8 mouse cellular contexts compared by ENCODE assay signal in genomic region chr9:44986242-44986781, GRCm38 (mm10). TPM values are rescaled to one million over a fixed set of nuclear protein-coding genes. Genes with fewer than 3 reads are reported as not detected.
DNase-seq lines count a peak whose midpoint lies in the region; ATAC-seq and TF ChIP-seq lines count a peak whose summit lies in the region.

No protein-coding gene starts in this region.

- no peak overlapping the region for H3K4me3 ChIP-seq in heart, embryonic 11.5 days (ENCODE audit: low read depth, low read length)
- peak overlapping the region; percentile 20 for H3K4me3 ChIP-seq in lung, adult 2 months (replicated peaks; ENCODE audit: extremely low read depth, low read depth, low read length)
- H3K4me3 ChIP-seq in thymus, adult 2 months (ENCODE audit: control insufficient read depth, insufficient read depth, low read length) = peak overlapping the region; percentile 30

- TF ChIP-seq POLR2A in lung, adult 2 months (IDR thresholded peaks at IDR 0.05; ENCODE audit: borderline replicate concordance, extremely low read depth, low read depth, low read length) = peak; percentile 29; the same call in 1 of the 2 replicates
- peak; percentile 82 for TF ChIP-seq POLR2A in thymus, adult 2 months (IDR thresholded peaks at IDR 0.05; ENCODE audit: control insufficient read depth, extremely low read depth, insufficient read depth, low read length, poor library complexity)

- peak; percentile 7 for DNase-seq in layer of hippocampus, adult 11-12 months (ENCODE audit: low spot score)
- DNase-seq in layer of hippocampus, adult 9-10 months (ENCODE audit: low spot score) = no peak
- peak; percentile 7 for DNase-seq in lung, adult 2 months
- peak; percentile 88 for DNase-seq in thymus, adult 2 months
- no peak for DNase-seq in gastrocnemius, postnatal 10 days
- DNase-seq in ovary, adult 18-20 months (ENCODE audit: low spot score) = no peak
- DNase-seq in c-Kit-positive CD71-positive TER-119-positive erythroid progenitor cells, embryonic 14.5 days (ENCODE audit: low spot score) = no peak

- ATAC-seq in heart, embryonic 11.5 days (replicated peaks; ENCODE audit: insufficient number of reproducible peaks, low FRiP score, low TSS enrichment) = no peak

- H3K36me3 ChIP-seq in heart, embryonic 11.5 days (ENCODE audit: control insufficient read depth, insufficient read depth, low read length) = no peaks in the 10 kb centered on the region
- peaks cover 17% of the 10 kb centered on the region for H3K36me3 ChIP-seq in thymus, adult 2 months (ENCODE audit: control insufficient read depth, insufficient read depth, low read length)

- H3K27ac ChIP-seq in heart, embryonic 11.5 days (ENCODE audit: low read depth, low read length) = peak overlapping the region; percentile 46; the same call in 1 of the 2 replicates
- peak overlapping the region; percentile 90 for H3K27ac ChIP-seq in thymus, adult 2 months (ENCODE audit: control insufficient read depth, insufficient read depth, low read length)

- TF ChIP-seq CTCF in lung, adult 2 months (IDR thresholded peaks at IDR 0.05; ENCODE audit: insufficient read depth, low read length) = no peak
- TF ChIP-seq CTCF in thymus, adult 2 months (IDR thresholded peaks at IDR 0.05; ENCODE audit: borderline replicate concordance, control insufficient read depth, extremely low read depth, insufficient read depth, low read length, poor library complexity) = no peak

- H3K9me3 ChIP-seq in heart, embryonic 11.5 days (replicated peaks; ENCODE audit: control insufficient read depth, low read length) = no peaks in the 10 kb centered on the region

- no peaks in the 10 kb centered on the region for H3K4me1 ChIP-seq in heart, embryonic 11.5 days (ENCODE audit: control insufficient read depth, insufficient read depth, low read length)
- no peaks in the 10 kb centered on the region for H3K4me1 ChIP-seq in lung, adult 2 months (ENCODE audit: control insufficient read depth, insufficient read depth, low read length)
- peaks cover 22% of the 10 kb centered on the region for H3K4me1 ChIP-seq in thymus, adult 2 months (replicated peaks; ENCODE audit: control insufficient read depth, insufficient read depth, low read length)

- no peaks in the 10 kb centered on the region; the same call in 1 of the 2 replicates for H3K27me3 ChIP-seq in heart, embryonic 11.5 days (ENCODE audit: control insufficient read depth, insufficient read depth, low read length)
- no peaks in the 10 kb centered on the region for H3K27me3 ChIP-seq in thymus, adult 2 months (ENCODE audit: control insufficient read depth, insufficient read depth, low read length)

- peak overlapping the region; percentile 8; the same call in 1 of the 2 replicates for H3K4me2 ChIP-seq in heart, embryonic 11.5 days

- 60% methylated on average over 14 of the region's 14 CpGs for WGBS in heart, embryonic 11.5 days (ENCODE audit: insufficient replicate concordance)
- WGBS in lung, adult 2 months = 45% methylated on average over 14 of the region's 14 CpGs
- WGBS in thymus, adult 2 months = 4% methylated on average over 14 of the region's 14 CpGs

- H3K9ac ChIP-seq in heart, embryonic 11.5 days (ENCODE audit: low read depth, low read length) = no peak overlapping the region

RNA-seq across cellular contexts. Expression of gene Cd3d, which starts 4.7 kb away (rescaled TPM):
- not detected in 2 replicates for polyA plus RNA-seq in heart, embryonic 11.5 days (2014; fragmentation: Nextera tagmentation; extraction: Ambion mirVana)
- polyA plus RNA-seq in lung, adult 2 months (2012; rRNA removed) = 1.6 and 2.0 TPM in 2 replicates
- 214 and 262 TPM in 2 replicates for polyA plus RNA-seq in thymus, adult 2 months (2012; rRNA removed)
- total RNA-seq in gastrocnemius, postnatal 10 days (2021) = under 1 TPM in 1 of 2 experiments, not detected in 1; 0.32 TPM

RNA-seq across cellular contexts. Expression of gene Cd3g, which starts 6.1 kb away (rescaled TPM):
- not detected in 2 replicates for polyA plus RNA-seq in heart, embryonic 11.5 days (2014; fragmentation: Nextera tagmentation; extraction: Ambion mirVana)
- polyA plus RNA-seq in lung, adult 2 months (2012; rRNA removed) = 1.3 and 2.3 TPM in 2 replicates
- polyA plus RNA-seq in thymus, adult 2 months (2012; rRNA removed) = 183 and 216 TPM in 2 replicates
- total RNA-seq in gastrocnemius, postnatal 10 days (2021) = not detected

RNA-seq across cellular contexts. Expression of gene Ube4a, which starts 20.9 kb away (rescaled TPM):
- 22.7 and 26.5 TPM in 2 replicates for polyA plus RNA-seq in heart, embryonic 11.5 days (2014; fragmentation: Nextera tagmentation; extraction: Ambion mirVana)
- 7.3 and 13.6 TPM in 2 replicates for polyA plus RNA-seq in lung, adult 2 months (2012; rRNA removed)
- 23.0 and 23.7 TPM in 2 replicates for polyA plus RNA-seq in thymus, adult 2 months (2012; rRNA removed)
- total RNA-seq in gastrocnemius, postnatal 10 days (2021) = 10 to 100 TPM; 30.5 to 34.3 TPM

RNA-seq across cellular contexts. Expression of gene Cd3e, which starts 23.1 kb away (rescaled TPM):
- polyA plus RNA-seq in heart, embryonic 11.5 days (2014; fragmentation: Nextera tagmentation; extraction: Ambion mirVana) = not detected in 2 replicates
- 3.0 and 4.8 TPM in 2 replicates for polyA plus RNA-seq in lung, adult 2 months (2012; rRNA removed)
- 343 and 451 TPM in 2 replicates for polyA plus RNA-seq in thymus, adult 2 months (2012; rRNA removed)
- total RNA-seq in gastrocnemius, postnatal 10 days (2021) = not detected

RNA-seq across cellular contexts. Expression of gene Mpzl2, which starts 53.3 kb away (rescaled TPM):
- polyA plus RNA-seq in heart, embryonic 11.5 days (2014; fragmentation: Nextera tagmentation; extraction: Ambion mirVana) = 0.25 and 1.3 TPM in 2 replicates
- 3.3 and 8.6 TPM in 2 replicates for polyA plus RNA-seq in lung, adult 2 months (2012; rRNA removed)
- polyA plus RNA-seq in thymus, adult 2 months (2012; rRNA removed) = 10.1 and 11.6 TPM in 2 replicates
- under 1 TPM; 0.23 to 0.25 TPM for total RNA-seq in gastrocnemius, postnatal 10 days (2021)

Comparison
In these comparisons a context has a peak if more than half of its experiments do, and no peak if none do; other contexts are left out.
1. DNase-seq: peak in layer of hippocampus, adult 11-12 months (single experiment), lung, adult 2 months (single experiment) and thymus, adult 2 months (single experiment); none in layer of hippocampus, adult 9-10 months (single experiment), gastrocnemius, postnatal 10 days (single experiment), ovary, adult 18-20 months (single experiment) and c-Kit-positive CD71-positive TER-119-positive erythroid progenitor cells, embryonic 14.5 days (single experiment).
2. RNA of gene Cd3d, which starts 4.7 kb away (polyA plus RNA-seq): 214 to 262 TPM in thymus, adult 2 months; 1.6 to 2.0 TPM in lung, adult 2 months and not detected in heart, embryonic 11.5 days; every median in the first group is over 10 times any median in the second.
3. RNA of gene Cd3g, which starts 6.1 kb away (polyA plus RNA-seq): 183 to 216 TPM in thymus, adult 2 months; 1.3 to 2.3 TPM in lung, adult 2 months and not detected in heart, embryonic 11.5 days; every median in the first group is over 10 times any median in the second.